Mouse (Mus musculus): Measurements from ENCODE around the gene Lig3. TPM values are rescaled to one million over a fixed set of nuclear protein-coding genes. Genes with fewer than 3 reads are reported as not detected.

Gene Lig3
- polyA plus RNA-seq (2012; rRNA removed; ENCODE audit: low replicate concordance): 12.0 and 35.2 TPM in 2 replicates

GRCm38 (mm10) chr11:82780983-82781903, at the start of gene Lig3:
Lig3 (plus strand) TSS chr11:82781108.

DNA sequence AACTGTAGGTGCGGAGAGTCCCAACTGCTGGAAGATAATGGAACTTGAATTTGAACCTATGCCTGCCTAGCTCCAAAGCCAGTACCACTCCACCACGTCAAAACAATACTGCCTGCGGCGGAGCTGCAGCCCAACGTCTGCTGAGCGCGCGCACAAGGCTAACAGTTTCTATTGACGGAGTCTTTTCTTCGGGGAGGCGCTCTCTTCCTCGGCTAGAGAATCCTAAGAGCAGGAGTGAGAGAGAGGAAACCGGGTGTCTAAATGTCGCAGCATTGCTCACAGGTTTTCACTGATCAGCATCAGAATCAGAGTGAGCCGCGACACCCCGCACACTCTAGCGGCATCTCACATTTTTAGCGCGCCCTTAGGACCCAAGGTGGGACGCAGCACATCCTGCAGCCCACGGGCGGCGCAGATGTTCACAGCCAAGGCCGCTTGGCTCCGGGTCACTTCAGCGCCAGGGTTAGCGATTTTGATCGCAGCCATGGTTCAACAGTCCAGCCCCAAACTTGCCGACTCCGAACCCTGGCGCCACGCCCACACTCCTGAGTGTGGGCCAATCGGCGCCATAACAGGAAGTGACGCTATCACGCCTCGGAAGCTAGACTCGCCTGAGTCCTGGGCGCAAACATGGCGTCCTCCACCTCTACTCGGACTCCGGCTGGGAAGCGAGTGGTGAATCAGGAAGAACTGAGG, 17.0 kb upstream of the Lig3 start, which contains the start of the genes Cct6b and Zfp830:
Gene Cct6b (minus strand): TSS at position 580 of the 696 bp plus-strand sequence.
Gene Zfp830 (plus strand): TSS at position 604 of the 696 bp plus-strand sequence.

Other genes with a start within 250 kb of the Lig3 start
- gene Cct6b, start 16.8 kb upstream of the Lig3 start, polyA plus RNA-seq (2012; rRNA removed; ENCODE audit: low replicate concordance): 0.27 and 0.31 TPM in 2 replicates
- 3.5 and 7.7 TPM in 2 replicates for gene Zfp830, start 16.8 kb upstream of the Lig3 start, polyA plus RNA-seq (2012; rRNA removed; ENCODE audit: low replicate concordance)
- gene Rffl, start 90.1 kb downstream of the Lig3 start, polyA plus RNA-seq (2012; rRNA removed; ENCODE audit: low replicate concordance): 12.6 and 19.7 TPM in 2 replicates
- gene Rad51d, start 109.5 kb downstream of the Lig3 start, polyA plus RNA-seq (2012; rRNA removed; ENCODE audit: low replicate concordance): 21.9 and 36.2 TPM in 2 replicates
- 1.0 and 4.9 TPM in 2 replicates for gene Fndc8, start 111.0 kb downstream of the Lig3 start, polyA plus RNA-seq (2012; rRNA removed; ENCODE audit: low replicate concordance)
- gene Nle1, start 127.3 kb downstream of the Lig3 start, polyA plus RNA-seq (2012; rRNA removed; ENCODE audit: low replicate concordance): 23.3 and 60.5 TPM in 2 replicates
- 11.4 and 20.0 TPM in 2 replicates for gene Unc45b, start 129.4 kb downstream of the Lig3 start, polyA plus RNA-seq (2012; rRNA removed; ENCODE audit: low replicate concordance)
- gene Slfn5, start 170.2 kb downstream of the Lig3 start, polyA plus RNA-seq (2012; rRNA removed; ENCODE audit: low replicate concordance): 23.4 and 39.9 TPM in 2 replicates
- gene Slfn9, start 210.7 kb downstream of the Lig3 start, polyA plus RNA-seq (2012; rRNA removed; ENCODE audit: low replicate concordance): 0.95 and 3.2 TPM in 2 replicates
- 0.40 and 1.5 TPM in 2 replicates for gene Slfn8, start 239.7 kb downstream of the Lig3 start, polyA plus RNA-seq (2012; rRNA removed; ENCODE audit: low replicate concordance)

Measured in subcutaneous adipose tissue, adult 2 months (tissue).